Mouse (Mus musculus) spleen, postnatal 36 days (tissue): ENCODE results near the gene Tubd1.
"Not testable (repeated sequence)": the region's sequence is repeated elsewhere in the genome, so short reads cannot be mapped to it uniquely, and the experiment has no call there.

Experiments
- DNase-seq, 2 experiments: peaks; one replicate each; pipeline ENCODE4 v3.0.0; 2022; ENCODE audit warnings: low spot score in 2 of 2, mixed read lengths in 1 of 2

Tubd1 gene

GRCm38 (mm10) chr11:86544639-86545299, at the start of gene Tubd1, which contains the start of gene Rps6kb1:
TSS of gene Tubd1 (plus strand) at chr11:86544991.
TSS of gene Rps6kb1 (minus strand) at chr11:86544805.
- peak; percentile 100 for DNase-seq

GRCm38 (mm10) chr11:86497356-86497755, 47.4 kb upstream of the Tubd1 start:
- DNase-seq, result no peak

GRCm38 (mm10) chr11:86497908-86498307, 46.9 kb upstream of the Tubd1 start:
- no peak for DNase-seq

- no peak for DNase-seq
These were observed 44.0 kb upstream of the Tubd1 start for GRCm38 (mm10) chr11:86500795-86501194.

- DNase-seq, result no peak
These were observed 41.7 kb upstream of the Tubd1 start for GRCm38 (mm10) chr11:86503121-86503520.

DNA sequence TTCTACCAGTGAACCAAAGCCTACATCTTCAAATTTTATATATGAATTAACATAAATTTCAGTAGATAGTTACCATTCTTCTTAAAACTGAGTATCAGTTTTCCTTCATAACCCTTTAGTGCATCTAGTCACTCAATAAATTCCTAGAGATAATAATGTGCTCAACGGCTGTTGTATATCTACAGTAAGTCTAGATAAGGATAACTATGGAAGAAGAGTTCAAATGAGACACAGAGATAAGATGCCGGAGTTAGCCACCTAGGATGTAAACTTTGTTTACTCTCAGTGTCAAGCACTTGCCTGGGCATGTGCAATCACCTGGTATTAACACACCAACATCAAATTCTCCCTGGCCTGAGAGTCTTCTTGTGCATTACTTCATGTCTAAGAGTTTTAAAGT, 37.5 kb upstream of the Tubd1 start:
- no peak for DNase-seq

DNA sequence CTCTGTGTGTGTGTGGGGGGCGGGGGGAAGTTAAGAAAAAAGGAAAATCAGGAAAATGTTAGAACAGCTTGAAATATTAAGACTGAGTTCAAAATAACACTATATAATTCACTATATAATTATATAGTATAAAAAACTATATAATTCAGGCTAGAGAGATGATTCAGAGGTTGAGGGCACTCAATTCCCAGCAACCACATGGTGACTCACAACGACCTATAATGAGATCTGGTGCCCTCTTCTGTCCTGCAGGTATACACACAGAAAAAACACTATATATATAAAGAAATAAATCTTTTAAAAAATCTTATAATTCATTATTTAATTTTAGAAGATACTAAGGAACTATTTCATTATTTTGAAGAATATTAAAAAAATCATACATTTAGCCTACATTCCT, 36.8 kb upstream of the Tubd1 start:
- no peak for DNase-seq

GRCm38 (mm10) chr11:86516620-86517019, 28.2 kb upstream of the Tubd1 start:
- no peak for DNase-seq

GRCm38 (mm10) chr11:86517229-86517628, 27.6 kb upstream of the Tubd1 start:
- no peak for DNase-seq

GRCm38 (mm10) chr11:86519751-86520150, 25.0 kb upstream of the Tubd1 start:
- DNase-seq, result no peak

DNA sequence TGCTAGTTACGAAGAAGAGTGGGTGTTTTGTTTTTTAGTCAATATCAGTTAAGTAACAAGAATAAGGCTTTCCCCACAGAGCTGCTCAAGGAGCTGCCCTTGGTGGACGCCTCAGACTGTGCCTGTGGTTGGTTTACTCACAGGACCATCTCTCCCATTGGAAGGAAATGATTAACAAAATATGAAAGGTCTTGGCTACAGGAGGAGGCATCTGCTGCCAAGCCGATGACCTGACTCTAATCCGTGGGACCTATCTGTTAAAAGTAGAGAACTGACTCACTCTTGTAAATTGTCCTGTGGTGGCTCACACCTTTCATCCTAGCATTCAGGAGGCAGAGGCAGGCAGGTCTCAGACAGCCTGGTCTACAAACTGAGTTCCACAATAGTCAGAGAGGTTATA, 17.3 kb upstream of the Tubd1 start:
- DNase-seq, result no peak

GRCm38 (mm10) chr11:86532834-86533233, 12.0 kb upstream of the Tubd1 start:
- peak in 1 of 2 experiments; percentile 18 for DNase-seq

DNA sequence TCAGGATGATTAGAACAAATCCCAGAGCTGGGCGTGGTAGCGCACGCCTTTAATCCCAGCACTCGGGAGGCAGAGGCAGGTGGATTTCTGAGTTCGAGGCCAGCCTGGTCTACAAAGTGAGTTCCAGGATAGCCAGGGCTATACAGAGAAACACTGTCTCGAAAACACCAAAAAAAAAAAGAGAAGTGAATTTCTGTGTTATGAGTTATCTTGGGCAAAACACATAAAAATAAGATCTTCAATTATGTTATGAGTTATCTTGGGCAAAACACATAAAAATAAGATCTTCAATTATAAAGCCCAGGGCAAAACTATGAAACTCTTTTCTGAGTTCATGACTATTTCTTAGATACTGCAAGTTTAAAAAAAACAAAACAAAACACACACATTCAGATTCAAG, 11.5 kb upstream of the Tubd1 start:
- not testable (repeated sequence) for DNase-seq

DNA sequence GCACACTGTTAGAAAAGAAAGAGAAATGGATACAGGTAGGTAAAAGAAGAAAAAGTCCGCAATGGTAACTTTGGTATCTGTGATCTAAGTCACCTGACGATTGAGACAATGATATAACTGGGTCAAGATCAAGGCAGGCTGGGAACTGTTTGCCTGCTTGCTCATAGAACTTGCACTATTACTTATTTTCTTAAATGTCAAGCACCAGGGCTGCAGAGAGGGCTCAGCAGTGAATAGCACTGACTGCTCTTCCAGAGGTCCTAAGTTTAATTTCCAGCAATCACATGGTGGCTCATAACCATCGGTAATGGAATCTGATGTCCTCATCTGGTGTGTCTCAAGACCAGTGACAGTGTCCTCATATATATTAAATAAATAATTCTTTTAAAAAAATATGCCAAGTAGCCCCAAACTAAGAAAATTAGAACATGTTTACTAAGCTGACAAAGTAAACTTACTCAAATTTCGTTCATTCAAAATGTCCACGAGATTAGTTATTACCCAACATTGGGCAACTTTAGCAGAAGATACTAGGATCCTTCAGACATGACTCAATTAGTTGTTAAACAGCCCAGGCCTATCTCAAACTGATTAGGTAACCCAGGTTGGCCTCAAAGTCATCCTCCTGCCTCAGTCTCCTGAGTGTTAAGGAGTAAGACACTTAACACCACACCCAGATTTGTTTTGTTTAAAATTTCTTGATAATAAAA, 10.4 kb upstream of the Tubd1 start:
- no peak for DNase-seq

GRCm38 (mm10) chr11:86538786-86539185, 6.0 kb upstream of the Tubd1 start:
- no peak for DNase-seq

DNA sequence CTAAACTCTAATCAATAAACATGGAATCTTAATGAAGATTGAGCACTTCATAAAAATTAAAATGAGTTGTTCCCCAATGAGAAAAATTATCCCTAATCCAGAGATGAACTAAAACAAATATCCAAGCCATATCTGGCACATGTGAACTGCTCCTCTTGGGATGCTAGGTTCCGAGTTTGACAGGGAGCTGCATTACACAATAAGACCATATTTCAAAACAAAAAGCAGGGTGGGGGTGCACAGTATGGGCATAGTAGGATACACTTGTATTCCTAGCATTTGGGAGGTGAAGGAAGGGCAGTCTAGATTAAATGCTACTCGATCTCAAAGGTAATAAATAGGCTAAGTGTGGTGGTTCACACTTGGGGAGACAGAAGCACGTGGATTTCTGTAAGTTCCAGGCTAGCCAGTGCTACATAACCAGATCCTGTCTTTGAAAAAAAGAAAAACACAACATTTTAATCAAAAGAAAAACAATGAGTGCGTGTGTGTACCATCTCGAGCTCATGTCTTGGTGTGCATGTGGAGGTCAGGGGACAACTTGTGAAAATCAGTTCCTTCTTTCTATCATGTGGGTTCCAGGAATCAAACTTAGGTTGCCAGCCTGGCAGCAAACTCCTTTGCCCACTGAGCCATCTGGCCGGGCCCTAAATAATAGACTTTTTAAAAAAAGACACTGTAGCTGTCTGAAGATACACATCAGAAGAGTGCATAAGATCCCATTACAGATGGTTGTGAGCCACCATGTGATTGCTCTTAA, 4.9 kb upstream of the Tubd1 start:
- DNase-seq, result no peak

GRCm38 (mm10) chr11:86540476-86540845, 4.3 kb upstream of the Tubd1 start:
- no peak for DNase-seq

DNA sequence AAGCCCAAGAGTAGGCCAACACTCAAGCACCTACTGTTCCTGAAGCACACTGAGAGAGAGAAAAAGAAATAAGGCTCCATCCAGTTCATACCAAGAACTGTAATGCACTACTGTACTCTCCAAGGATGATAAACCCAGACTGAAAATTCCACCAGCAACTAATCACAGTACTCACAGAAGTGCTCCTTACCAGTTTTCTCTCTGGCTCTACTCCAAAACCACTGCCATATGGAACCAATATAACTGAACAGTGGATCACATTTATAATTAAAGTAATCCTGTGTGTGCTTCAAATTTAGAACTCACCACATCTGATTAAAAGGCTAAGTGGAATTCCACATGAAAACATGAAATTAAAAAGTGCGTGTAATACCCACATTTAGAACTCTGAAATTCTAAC, 1.9 kb upstream of the Tubd1 start:
- no peak for DNase-seq

- DNase-seq, result peak in 1 of 2 experiments; percentile 37
These were observed 692 bp upstream of the Tubd1 start for GRCm38 (mm10) chr11:86543960-86544638.

- no peak for DNase-seq
These were observed 765 bp downstream of the Tubd1 start for GRCm38 (mm10) chr11:86545556-86545955.

DNA sequence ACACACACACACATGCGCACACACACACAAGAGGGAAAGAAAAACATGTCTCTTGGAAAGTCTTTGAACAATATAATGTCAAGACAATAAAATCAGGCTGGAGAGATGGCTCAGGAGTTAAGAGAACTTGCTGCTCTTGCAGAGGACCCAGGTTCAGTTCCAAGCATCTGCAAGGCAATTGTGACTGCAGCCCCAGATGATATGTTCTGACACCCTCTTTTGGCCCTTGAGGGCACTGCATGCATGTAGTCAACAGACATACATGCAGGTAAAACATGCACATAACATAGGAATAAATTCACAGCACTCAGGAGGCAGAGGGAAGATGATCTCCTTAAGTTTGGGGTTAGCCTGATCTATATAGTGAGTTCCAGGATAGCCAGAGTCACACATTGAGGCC, 2.6 kb downstream of the Tubd1 start:
- DNase-seq, result peak in 1 of 2 experiments; percentile 33

DNA sequence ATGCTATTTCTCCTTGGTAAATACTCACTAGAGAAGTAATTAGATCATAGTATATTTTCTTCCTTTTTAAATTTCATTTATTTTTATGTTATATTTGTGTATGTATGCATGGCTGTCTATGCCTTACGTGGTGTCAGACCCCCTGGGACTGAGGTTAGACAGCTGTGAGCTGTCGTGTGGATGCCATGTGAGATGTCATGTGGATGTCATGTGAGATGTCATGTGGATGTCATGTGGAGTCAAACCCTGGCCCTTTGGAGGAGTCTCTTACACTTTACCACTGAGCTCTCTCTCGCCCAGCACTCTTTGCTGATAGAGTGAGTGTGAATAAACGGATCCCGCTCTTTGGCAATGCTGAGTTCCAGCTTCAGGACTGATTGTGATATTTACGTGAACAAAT, 8.7 kb downstream of the Tubd1 start:
- no peak for DNase-seq
